Mouse (Mus musculus) kidney, postnatal 4 days (tissue): ENCODE measurements around the gene Igsf21.

ENCODE experiments used
- DNase-seq, 2 experiments: peaks; one replicate each; pipeline ENCODE4 v3.0.0; 2021; ENCODE audit warnings: mixed read lengths in 2 of 2

The Igsf21 gene

DNA sequence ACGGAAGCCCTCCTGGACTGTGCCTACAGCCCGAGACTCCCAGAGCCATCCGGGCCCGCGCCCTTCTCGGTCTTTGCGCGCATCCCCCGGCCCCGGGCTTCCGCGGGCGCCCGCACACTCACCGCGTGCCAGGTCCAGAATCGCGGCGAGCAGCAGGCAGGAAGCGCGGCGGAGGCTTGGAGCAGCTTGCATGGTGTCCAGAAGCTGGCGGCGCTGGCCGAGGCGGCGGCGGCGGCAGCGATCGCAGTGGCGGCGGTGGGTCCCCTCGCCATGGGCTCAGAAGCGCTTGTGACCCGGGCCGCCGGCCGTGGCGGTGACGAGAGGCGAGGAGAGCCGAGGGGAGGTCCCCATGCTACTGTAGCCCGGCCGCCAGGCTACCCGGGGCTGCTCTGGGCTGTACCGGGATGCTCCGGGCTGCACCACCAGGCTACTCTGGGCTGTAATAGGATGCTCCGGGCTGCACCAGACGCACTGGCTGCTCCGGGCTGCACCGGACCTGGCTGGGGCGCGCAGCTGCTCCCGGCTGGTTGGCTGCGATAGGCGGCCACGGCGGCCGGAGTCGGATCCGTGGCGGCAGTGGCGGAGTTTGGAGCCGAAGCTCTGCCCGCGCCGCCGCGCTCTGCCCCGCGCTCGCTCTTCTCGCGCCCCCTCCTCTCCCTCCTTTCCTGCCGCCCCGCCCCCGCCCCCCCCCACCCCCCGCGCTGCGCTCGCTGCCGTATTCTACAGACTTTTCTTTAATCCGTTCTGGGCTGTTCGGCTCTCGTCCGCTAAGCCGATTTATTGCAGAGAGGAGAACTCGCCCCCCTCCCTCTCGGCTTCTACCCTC, at the start of gene Igsf21:
Igsf21 (minus strand) TSS at position 605 of the 826 bp plus-strand sequence.
- DNase-seq: peak; percentile 45 to 52

GRCm38 (mm10) chr4:140285726-140286316, 39.2 kb upstream of the Igsf21 start:
- no peak for DNase-seq

- peak; percentile 88 to 90 for DNase-seq
Measured at GRCm38 (mm10) chr4:140283398-140283797, 36.8 kb upstream of the Igsf21 start.

DNA sequence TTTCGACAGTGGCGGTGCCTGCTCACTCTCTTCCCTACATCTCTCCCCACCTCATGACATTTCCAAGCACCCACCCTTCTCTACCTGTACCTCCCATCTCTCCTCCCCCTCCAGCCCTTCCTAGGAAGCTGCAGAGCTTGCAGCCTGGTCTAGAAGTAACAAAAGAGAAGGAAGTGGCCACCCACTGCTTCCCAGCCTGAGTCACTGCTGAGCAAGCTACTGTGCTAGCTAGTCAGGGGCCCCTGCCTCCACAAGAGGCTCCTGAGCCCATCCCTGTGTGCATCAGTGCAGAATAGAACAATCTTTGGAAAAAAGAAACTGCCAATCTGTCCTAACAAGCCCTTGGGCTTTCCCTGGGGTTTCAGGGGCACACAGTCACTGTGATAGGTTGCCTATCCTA, 31.7 kb upstream of the Igsf21 start:
- no peak for DNase-seq

DNA sequence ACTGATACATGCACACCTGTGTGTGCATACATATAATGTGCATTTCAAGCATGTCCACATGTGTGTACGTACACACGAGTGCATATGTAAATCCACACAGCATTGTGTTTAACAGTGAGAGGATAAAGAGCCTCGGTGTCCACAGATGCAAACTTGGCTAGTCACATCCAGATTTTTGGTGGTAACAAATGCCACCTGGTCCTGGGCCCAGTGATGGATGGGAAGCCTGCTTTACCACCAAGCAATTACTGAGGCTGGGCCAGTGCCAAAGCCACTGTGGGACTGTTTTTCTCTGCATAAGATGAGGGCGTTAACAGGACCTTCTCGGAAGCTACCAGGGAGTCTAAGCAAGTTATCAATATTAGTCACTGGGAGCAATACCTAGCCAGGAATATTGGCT, 25.3 kb upstream of the Igsf21 start:
- no peak for DNase-seq

DNA sequence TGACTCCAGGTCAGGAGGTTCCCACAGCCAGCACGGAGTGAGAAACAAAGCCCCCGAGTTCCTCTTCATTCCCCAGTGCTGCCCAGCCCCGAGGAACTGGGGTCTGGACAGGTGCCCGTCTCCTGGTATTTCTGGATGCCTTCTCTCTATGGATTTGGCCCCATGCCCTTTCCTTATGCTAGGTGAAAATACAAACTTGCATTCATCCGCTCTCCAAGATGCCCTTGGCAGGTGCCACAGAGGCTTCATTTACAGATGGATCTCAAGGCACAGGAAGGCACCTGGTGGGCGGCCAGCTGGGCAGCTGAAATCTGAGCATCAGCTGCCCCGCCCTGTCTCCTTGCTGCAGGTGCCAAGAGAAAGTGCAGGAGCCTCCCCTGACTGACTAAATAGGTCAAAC, 23.9 kb upstream of the Igsf21 start:
- DNase-seq: no peak

GRCm38 (mm10) chr4:140269184-140269840, 22.7 kb upstream of the Igsf21 start:
- DNase-seq: no peak

- DNase-seq: no peak
Measured at GRCm38 (mm10) chr4:140267835-140268234, 21.3 kb upstream of the Igsf21 start.

- DNase-seq: no peak
Measured at GRCm38 (mm10) chr4:140267086-140267485, 20.5 kb upstream of the Igsf21 start.

DNA sequence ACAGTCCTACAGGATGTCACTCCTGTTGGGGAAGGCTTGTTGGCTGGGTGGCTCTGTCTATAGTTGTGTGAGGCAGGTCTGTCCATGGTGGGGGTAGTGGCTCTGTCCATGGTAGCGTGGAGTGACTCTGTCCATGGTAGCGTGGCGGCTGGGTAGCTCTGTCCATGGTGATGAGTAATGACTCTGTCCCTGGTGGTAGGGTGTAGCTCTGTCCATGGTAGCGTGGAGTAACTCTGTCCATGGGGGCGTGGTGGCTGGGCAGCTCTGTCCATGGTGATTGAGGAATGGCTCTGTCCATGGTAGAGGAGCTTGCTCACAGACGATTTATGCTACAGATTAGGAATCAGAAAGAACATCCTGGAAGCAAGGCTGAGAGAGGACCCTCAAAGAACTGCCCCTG, 12.4 kb upstream of the Igsf21 start:
- DNase-seq: peak; percentile 85 to 88

DNA sequence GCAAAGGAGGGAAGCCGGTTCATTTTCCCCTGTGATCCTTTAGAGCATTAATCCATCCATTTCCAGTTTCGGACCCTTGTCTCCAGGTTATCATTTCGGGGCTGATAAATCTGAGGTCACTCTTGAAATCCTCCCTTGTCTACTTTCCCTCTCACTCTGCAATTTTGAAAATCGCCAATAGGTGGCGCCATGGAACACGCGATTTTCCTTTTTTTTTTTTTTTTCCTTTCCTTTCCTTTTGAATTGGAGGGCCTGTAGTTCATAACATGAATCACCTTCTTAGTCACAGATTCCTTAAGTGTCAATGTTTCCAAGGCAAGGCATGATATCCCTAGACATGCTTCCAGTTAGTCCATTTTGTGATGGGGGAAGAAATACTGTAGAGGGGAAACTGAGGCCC, 5.8 kb upstream of the Igsf21 start:
- peak; percentile 31 to 33 for DNase-seq

- DNase-seq: peak; percentile 77 to 83
Measured at GRCm38 (mm10) chr4:140249011-140249744, 2.6 kb upstream of the Igsf21 start.

DNA sequence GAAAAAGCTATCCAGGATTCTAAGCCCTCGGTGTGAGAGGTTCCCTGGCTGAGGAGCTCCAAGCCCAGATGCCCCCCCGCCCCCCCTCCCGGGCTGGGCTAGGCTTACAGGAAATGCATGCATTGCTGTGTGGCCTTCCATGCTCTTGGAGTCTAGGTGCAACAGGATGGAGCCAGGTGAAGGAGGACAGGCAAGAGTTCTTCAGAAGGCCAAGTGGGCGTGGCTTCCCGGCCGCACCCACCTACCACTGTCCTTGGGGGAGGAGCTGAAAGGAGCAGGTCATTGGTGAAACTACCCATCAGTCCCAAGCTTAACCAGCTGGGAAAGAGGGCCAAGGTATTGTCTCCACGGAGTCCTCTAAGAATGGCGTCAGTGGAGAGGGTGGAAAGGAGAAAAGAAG, 1.8 kb upstream of the Igsf21 start:
- DNase-seq: no peak

GRCm38 (mm10) chr4:140247006-140248003, 721 bp upstream of the Igsf21 start:
- no peak for DNase-seq

- peak; percentile 43 to 45 for DNase-seq
Measured at GRCm38 (mm10) chr4:140245286-140246179, 1.1 kb downstream of the Igsf21 start.

- no peak for DNase-seq
Measured at GRCm38 (mm10) chr4:140244835-140245234, 1.7 kb downstream of the Igsf21 start.

GRCm38 (mm10) chr4:140244161-140244813, 2.3 kb downstream of the Igsf21 start:
- no peak for DNase-seq

DNA sequence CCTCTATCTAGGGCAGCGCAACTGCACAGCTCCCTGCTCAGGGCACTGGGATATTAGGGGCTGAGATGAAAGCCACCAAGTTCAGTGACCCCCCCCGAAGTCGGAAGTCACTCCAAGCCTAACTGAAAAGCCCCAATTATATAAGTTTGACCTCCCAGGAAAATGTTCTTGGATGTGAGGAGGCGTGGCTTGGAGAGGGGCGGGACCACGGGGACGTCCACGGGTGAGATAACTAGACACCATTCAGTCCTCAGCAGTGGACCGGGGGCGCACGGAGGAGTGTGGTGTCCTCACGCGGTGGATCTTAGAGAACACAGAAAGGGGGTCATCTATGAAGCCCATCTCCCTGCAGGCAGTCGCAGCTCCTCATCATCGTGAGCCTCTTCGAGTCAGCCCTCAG, 3.4 kb downstream of the Igsf21 start:
- peak in 1 of 2 experiments; percentile 6 for DNase-seq

- no peak for DNase-seq
Measured at GRCm38 (mm10) chr4:140242291-140242690, 4.3 kb downstream of the Igsf21 start.

DNA sequence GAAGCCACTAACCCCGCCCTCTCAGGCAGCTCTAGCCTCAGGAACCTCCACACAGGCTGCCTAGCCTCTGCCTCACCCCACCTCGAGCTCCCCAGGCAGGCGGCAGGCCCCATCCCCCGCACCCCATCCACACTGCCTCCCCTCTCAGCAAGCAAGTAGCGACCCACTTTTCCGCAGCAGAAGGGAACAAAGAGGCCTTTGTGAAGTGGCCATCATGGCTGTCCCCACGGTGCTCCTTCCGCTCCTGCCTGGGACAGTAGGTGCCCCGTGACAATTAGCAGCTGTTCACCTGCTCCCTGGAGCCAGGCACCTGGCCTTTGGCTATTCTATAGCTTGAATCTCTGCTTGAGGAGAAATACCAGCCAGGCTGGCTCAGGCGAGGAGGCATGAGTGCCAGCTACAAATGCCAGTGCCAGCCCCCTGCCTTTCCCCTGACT, 9.3 kb downstream of the Igsf21 start:
- no peak for DNase-seq
